Mouse (Mus musculus) midbrain, embryonic 12.5 days (tissue): ENCODE data around the gene P2rx3. TPM values are rescaled to one million over a fixed set of nuclear protein-coding genes. Genes with fewer than 3 reads are reported as not detected.
A peak's percentile ranks its signal among the peaks of the same experiment; 100 is the strongest.

ENCODE experiments used
- ATAC-seq: fragments of 200-750 bp; cut with Nextera tagmentation; 2 replicates; pipeline ENCODE4 v1.8.0; 2017; ENCODE audit warnings: low read depth, moderate TSS enrichment, moderate library complexity; ENCODE audit not compliant: low FRiP score
- H3K27ac ChIP-seq: fragments of 300-500 bp; sonication (generic); replicated peaks from 2 replicates; pipeline ENCODE4 v1.5.1; 2016; ENCODE audit warnings: mild to moderate bottlenecking
- H3K27me3 ChIP-seq: fragments of 300-500 bp; sonication (generic); 2 replicates; pipeline ENCODE4 v1.6.1; 2016; ENCODE audit warnings: mild to moderate bottlenecking
- H3K36me3 ChIP-seq: fragments of 300-500 bp; sonication (generic); 2 replicates; pipeline ENCODE4 v1.6.1; 2016
- H3K4me1 ChIP-seq: fragments of 300-500 bp; sonication (generic); 2 replicates; pipeline ENCODE4 v1.6.1; 2016
- H3K4me2 ChIP-seq: fragments of 300-500 bp; sonication (generic); replicated peaks from 2 replicates; pipeline ENCODE4 v1.6.1; 2016; ENCODE audit warnings: mild to moderate bottlenecking, moderate library complexity
- H3K4me3 ChIP-seq: fragments of 300-500 bp; sonication (generic); 2 replicates; pipeline ENCODE4 v1.5.1; 2016; ENCODE audit warnings: mild to moderate bottlenecking
- H3K9ac ChIP-seq: fragments of 300-500 bp; sonication (generic); replicated peaks from 2 replicates; pipeline ENCODE4 v1.6.1; 2016; ENCODE audit warnings: mild to moderate bottlenecking, moderate library complexity
- H3K9me3 ChIP-seq: fragments of 300-500 bp; sonication (generic); 2 replicates; pipeline ENCODE4 v1.6.1; 2016; ENCODE audit warnings: mild to moderate bottlenecking
- WGBS: fragments of 180-500 bp; shearing (Covaris S2); methylation state at CpG from one replicate; pipeline ENCODE4 v1.1.7; 2016; 5-methylcytosine and 5-hydroxymethylcytosine counted together
- polyA plus RNA-seq: library from polyadenylated mRNA; unstranded; fragments of >200 nt; fragmentation: Nextera tagmentation; extraction: Ambion mirVana; gene quantifications from 2 replicates; pipeline ENCODE4 v1.2.1, GENCODE M21; 2016

Gene P2rx3
- polyA plus RNA-seq, 1 experiment from 2014 or later = 4.1 TPM

- no peaks in the 10 kb centered on the region; the same call in 1 of the 2 replicates for H3K27me3 ChIP-seq
- peak overlapping the region; percentile 92 for H3K9ac ChIP-seq
- peaks cover 30% of the 10 kb centered on the region for H3K36me3 ChIP-seq
- peak overlapping the region; percentile 77 for H3K4me2 ChIP-seq
- H3K9me3 ChIP-seq = no peaks in the 10 kb centered on the region
- peak overlapping the region; percentile 77 for H3K27ac ChIP-seq
- peak; percentile 38 for ATAC-seq
- peak overlapping the region; percentile 79 for H3K4me3 ChIP-seq
- WGBS = 9% methylated on average over 11 of the region's 11 CpGs
- H3K4me1 ChIP-seq = peaks cover 18% of the 10 kb centered on the region
These were observed 685 bp downstream of the P2rx3 start for GRCm38 (mm10) chr2:85036507-85037046.

GRCm38 (mm10) chr2:85034169-85034568 lies 3.1 kb downstream of the P2rx3 start:
- H3K27me3 ChIP-seq = no peaks in the 10 kb centered on the region; the same call in 1 of the 2 replicates
- H3K9ac ChIP-seq = no peak overlapping the region
- H3K4me2 ChIP-seq = no peak overlapping the region
- no peak overlapping the region for H3K27ac ChIP-seq
- 82% methylated on average over 7 of the region's 7 CpGs for WGBS
- H3K9me3 ChIP-seq = no peaks in the 10 kb centered on the region
- peaks cover 6% of the 10 kb centered on the region for H3K36me3 ChIP-seq
- H3K4me3 ChIP-seq = no peak overlapping the region
- H3K4me1 ChIP-seq = peaks cover 18% of the 10 kb centered on the region
- ATAC-seq = no peak

GRCm38 (mm10) chr2:85033121-85033520 lies 4.1 kb downstream of the P2rx3 start:
- H3K4me3 ChIP-seq = no peak overlapping the region
- H3K27ac ChIP-seq = no peak overlapping the region
- peaks cover 13% of the 10 kb centered on the region for H3K4me1 ChIP-seq
- 87% methylated on average over 2 of the region's 2 CpGs for WGBS
- no peaks in the 10 kb centered on the region for H3K9me3 ChIP-seq
- no peaks in the 10 kb centered on the region for H3K36me3 ChIP-seq
- H3K27me3 ChIP-seq = no peaks in the 10 kb centered on the region; the same call in 1 of the 2 replicates
- H3K9ac ChIP-seq = no peak overlapping the region
- no peak overlapping the region for H3K4me2 ChIP-seq
- ATAC-seq = no peak

- 72% methylated on average over 6 of the region's 6 CpGs for WGBS
- Histone ChIP-seq H3K4me1 (peaks cover under 1% of the 10 kb centered on the region; the same call in 1 of the 2 replicates), H3K4me3 (no peak overlapping the region), H3K9me3 (no peaks in the 10 kb centered on the region), H3K36me3 (no peaks in the 10 kb centered on the region), H3K27ac (no peak overlapping the region), H3K4me2 (no peak overlapping the region), H3K9ac (no peak overlapping the region), H3K27me3 (no peaks in the 10 kb centered on the region; the same call in 1 of the 2 replicates)
- no peak for ATAC-seq
These were observed 6.3 kb downstream of the P2rx3 start for GRCm38 (mm10) chr2:85030989-85031388.

GRCm38 (mm10) chr2:85029897-85030296 lies 7.4 kb downstream of the P2rx3 start:
- Histone ChIP-seq H3K36me3 (no peaks in the 10 kb centered on the region), H3K4me2 (no peak overlapping the region), H3K9me3 (no peaks in the 10 kb centered on the region), H3K4me3 (no peak overlapping the region), H3K4me1 (no peaks in the 10 kb centered on the region), H3K27ac (no peak overlapping the region), H3K27me3 (no peaks in the 10 kb centered on the region; the same call in 1 of the 2 replicates), H3K9ac (no peak overlapping the region)
- WGBS = 81% methylated on average over 6 of the region's 6 CpGs
- no peak for ATAC-seq

- Histone ChIP-seq H3K27me3 (no peaks in the 10 kb centered on the region), H3K4me3 (no peak overlapping the region), H3K4me1 (no peaks in the 10 kb centered on the region), H3K9me3 (no peaks in the 10 kb centered on the region), H3K4me2 (no peak overlapping the region), H3K27ac (no peak overlapping the region), H3K9ac (no peak overlapping the region), H3K36me3 (no peaks in the 10 kb centered on the region)
- no peak for ATAC-seq
- WGBS = 79% methylated on average over 5 of the region's 5 CpGs
These were observed 10.0 kb downstream of the P2rx3 start for GRCm38 (mm10) chr2:85027281-85027680.

GRCm38 (mm10) chr2:85026178-85026577 lies 11.1 kb downstream of the P2rx3 start:
- H3K4me1 ChIP-seq = no peaks in the 10 kb centered on the region
- no peaks in the 10 kb centered on the region for H3K36me3 ChIP-seq
- H3K9ac ChIP-seq = no peak overlapping the region
- ATAC-seq = no peak
- no peak overlapping the region for H3K4me2 ChIP-seq
- no peaks in the 10 kb centered on the region for H3K9me3 ChIP-seq
- 75% methylated on average over 3 of the region's 3 CpGs for WGBS
- no peak overlapping the region for H3K27ac ChIP-seq
- H3K4me3 ChIP-seq = no peak overlapping the region
- H3K27me3 ChIP-seq = no peaks in the 10 kb centered on the region

GRCm38 (mm10) chr2:85022043-85022442 lies 15.2 kb downstream of the P2rx3 start:
- WGBS = 25% methylated on average over 4 of the region's 4 CpGs
- H3K27ac ChIP-seq = no peak overlapping the region
- no peaks in the 10 kb centered on the region for H3K9me3 ChIP-seq
- no peaks in the 10 kb centered on the region for H3K27me3 ChIP-seq
- H3K36me3 ChIP-seq = no peaks in the 10 kb centered on the region
- no peak overlapping the region for H3K4me3 ChIP-seq
- ATAC-seq = no peak
- H3K9ac ChIP-seq = no peak overlapping the region
- no peaks in the 10 kb centered on the region for H3K4me1 ChIP-seq
- H3K4me2 ChIP-seq = no peak overlapping the region

- no peak overlapping the region for H3K4me2 ChIP-seq
- no peak overlapping the region for H3K9ac ChIP-seq
- H3K9me3 ChIP-seq = no peaks in the 10 kb centered on the region
- 75% methylated on average over 3 of the region's 3 CpGs for WGBS
- ATAC-seq = no peak
- no peak overlapping the region for H3K4me3 ChIP-seq
- H3K36me3 ChIP-seq = no peaks in the 10 kb centered on the region
- H3K27me3 ChIP-seq = no peaks in the 10 kb centered on the region
- H3K4me1 ChIP-seq = no peaks in the 10 kb centered on the region
- H3K27ac ChIP-seq = no peak overlapping the region
These were observed 22.7 kb downstream of the P2rx3 start for GRCm38 (mm10) chr2:85014588-85014982.

GRCm38 (mm10) chr2:85013826-85014587 lies 23.3 kb downstream of the P2rx3 start:
- WGBS = 84% methylated on average over 5 of the region's 5 CpGs
- Histone ChIP-seq H3K36me3 (no peaks in the 10 kb centered on the region), H3K4me2 (no peak overlapping the region), H3K27me3 (no peaks in the 10 kb centered on the region), H3K9me3 (no peaks in the 10 kb centered on the region), H3K4me3 (no peak overlapping the region), H3K27ac (no peak overlapping the region), H3K9ac (no peak overlapping the region), H3K4me1 (no peaks in the 10 kb centered on the region)
- ATAC-seq = no peak

- Histone ChIP-seq H3K4me2 (no peak overlapping the region), H3K27me3 (no peaks in the 10 kb centered on the region), H3K4me1 (no peaks in the 10 kb centered on the region), H3K27ac (no peak overlapping the region), H3K36me3 (no peaks in the 10 kb centered on the region), H3K4me3 (no peak overlapping the region), H3K9ac (no peak overlapping the region), H3K9me3 (no peaks in the 10 kb centered on the region)
- ATAC-seq = no peak
- 84% methylated on average over 14 of the region's 14 CpGs for WGBS
These were observed 24.6 kb downstream of the P2rx3 start for GRCm38 (mm10) chr2:85012679-85013078.

GRCm38 (mm10) chr2:85011906-85012604 lies 25.2 kb downstream of the P2rx3 start:
- Histone ChIP-seq H3K4me3 (no peak overlapping the region), H3K4me1 (no peaks in the 10 kb centered on the region), H3K4me2 (no peak overlapping the region), H3K27ac (no peak overlapping the region), H3K27me3 (no peaks in the 10 kb centered on the region), H3K9ac (no peak overlapping the region), H3K9me3 (no peaks in the 10 kb centered on the region), H3K36me3 (no peaks in the 10 kb centered on the region)
- 81% methylated on average over 9 of the region's 9 CpGs for WGBS
- ATAC-seq = no peak
